Mouse (Mus musculus): Measurements from ENCODE around the gene Tmem185b.

DNA sequence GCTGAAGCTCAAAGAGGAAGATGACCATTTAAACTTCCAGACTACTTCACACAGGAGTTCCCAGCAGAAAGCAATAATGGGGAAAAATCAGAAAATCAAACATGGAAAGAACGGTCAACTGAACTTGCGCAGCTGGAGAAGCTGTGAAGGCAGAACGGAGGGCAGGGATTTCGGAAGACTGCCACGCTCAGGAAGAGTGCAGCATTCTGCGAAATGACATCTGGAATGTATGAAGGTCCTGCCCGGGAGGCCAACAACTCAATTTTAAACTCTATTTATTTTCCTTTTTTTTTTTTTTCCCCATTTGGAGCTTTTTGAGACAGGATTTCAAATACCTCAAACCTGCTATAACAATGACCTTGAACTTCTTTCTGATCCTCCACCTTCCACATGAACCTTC lies 35.2 kb upstream of the Tmem185b start:
- TF ChIP-seq CTCF (IDR thresholded peaks at IDR 0.05; ENCODE audit: extremely low read depth, insufficient read depth, insufficient read length, insufficient replicate concordance) = no peak
- no peak for TF ChIP-seq POLR2A (IDR thresholded peaks at IDR 0.05; ENCODE audit: low read depth, low read length)
